Mouse (Mus musculus): ENCODE measurements around the gene Ltc4s. TPM values are rescaled to one million over a fixed set of nuclear protein-coding genes. Genes with fewer than 3 reads are reported as not detected.

Gene Ltc4s
- 1 to 10 TPM in 1 of 2 experiments, under 1 TPM in 1; 0.89 to 2.7 TPM for total RNA-seq (2021)
- long read RNA-seq, experiment 1, partial matches to known transcripts: 0 of 1 reads
- long read RNA-seq, experiment 1, other reads (novel, unspliced or antisense): 0 of 1 reads
- long read RNA-seq, experiment 2, partial matches to known transcripts: 0 of 1 reads
- long read RNA-seq, experiment 2, other reads (novel, unspliced or antisense): 0 of 1 reads

DNA sequence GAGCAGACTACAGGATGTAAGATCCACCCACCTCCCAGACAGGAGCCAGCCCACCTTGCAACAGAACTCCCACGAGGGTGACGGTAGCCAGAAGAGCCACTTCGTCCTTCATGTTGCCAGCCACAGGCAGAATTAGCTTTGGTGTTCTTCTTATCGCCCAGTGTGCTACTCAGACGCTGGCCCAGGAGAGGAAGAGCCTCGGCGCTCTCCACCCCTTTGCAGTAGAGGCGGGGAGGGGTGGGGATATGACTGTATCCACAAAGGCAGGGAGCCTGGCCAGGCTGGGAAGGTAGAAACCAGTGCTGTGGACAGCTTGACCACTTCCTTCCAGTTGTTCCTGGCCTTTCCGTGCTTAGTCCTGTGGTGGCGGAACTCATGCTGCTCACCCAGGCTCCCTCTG lies at the start of gene Ltc4s:
Ltc4s (minus strand) TSS at position 293 of the 400 bp plus-strand sequence.
- DNase-seq (ENCODE audit: low spot score): no peak

DNA sequence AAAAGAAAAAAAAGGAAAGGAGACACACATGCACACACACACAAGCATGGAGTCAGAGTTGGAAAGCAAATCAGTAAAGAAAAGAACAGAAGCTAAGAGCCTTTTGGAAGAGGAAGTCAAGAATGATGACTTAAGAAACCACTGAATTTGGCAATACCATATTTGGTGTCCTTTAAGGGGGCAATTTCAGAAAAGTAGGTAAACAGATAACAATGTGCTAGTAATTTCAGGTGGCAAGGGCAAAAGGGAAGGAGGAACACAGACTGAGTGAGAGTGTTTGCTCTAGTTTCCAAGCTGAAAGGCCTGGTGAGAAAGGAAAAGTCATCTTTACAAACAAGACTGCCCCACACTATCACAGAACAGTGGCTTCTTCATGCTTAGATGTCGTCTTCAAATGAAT lies 48.0 kb upstream of the Ltc4s start:
- DNase-seq (ENCODE audit: low spot score): no peak

DNA sequence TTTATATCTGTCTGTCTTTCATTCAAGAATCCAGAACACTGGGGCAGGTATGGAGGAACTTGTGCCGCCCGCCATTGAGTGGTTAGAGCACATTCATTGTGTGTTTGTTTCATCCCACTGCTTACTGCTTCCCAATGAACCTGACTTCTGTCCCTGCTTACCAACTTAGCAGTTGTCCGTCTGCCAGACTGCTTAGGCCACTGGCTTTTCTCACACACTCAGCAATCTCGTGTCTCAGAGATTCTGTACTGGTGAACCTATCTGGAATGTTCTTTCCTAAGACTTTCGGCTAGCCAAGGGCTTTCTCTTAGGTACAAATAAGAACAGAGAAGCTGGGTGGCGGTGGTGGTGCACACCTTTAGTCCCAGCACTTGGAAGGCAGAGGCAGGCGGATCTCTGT lies 47.3 kb upstream of the Ltc4s start:
- DNase-seq (ENCODE audit: low spot score): peak; percentile 25

DNA sequence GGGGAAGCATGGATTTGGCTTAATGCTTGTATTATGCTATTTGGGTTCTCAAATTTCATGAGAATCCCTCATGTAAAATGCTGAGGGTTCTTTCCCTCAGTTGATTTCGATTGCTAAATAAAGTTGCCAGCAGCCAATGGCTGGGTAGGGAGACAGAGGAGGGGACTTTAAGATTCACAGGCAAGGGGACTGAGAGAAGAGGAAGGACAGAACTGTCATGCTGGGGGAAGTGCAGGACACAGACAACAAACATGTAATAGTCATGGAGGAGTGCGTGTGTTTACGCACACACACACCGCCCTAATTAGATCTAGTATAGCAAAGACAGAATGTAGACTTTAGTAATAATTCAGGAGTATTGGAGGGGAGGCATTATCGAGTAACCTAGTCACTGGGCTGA lies 46.8 kb upstream of the Ltc4s start:
- no peak for DNase-seq (ENCODE audit: low spot score)

DNA sequence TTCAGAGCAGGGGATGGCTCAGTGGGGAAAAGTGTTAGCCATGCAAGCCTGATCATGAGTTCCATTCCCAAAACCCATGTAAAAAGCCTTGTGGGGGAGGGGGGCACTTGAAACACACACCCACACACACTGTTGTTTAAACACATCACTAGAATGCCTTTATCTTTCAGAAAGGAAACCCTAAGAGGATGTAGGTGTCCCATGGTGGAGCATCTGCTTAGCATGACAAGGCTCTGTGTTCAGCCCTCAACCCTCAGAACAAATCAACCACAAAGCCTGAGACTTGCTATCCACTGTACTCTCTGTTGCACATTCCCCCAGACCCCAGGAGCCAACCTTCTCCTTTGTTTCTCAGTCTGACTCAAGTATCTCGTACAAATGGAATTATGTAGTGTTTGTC lies 41.6 kb upstream of the Ltc4s start:
- DNase-seq (ENCODE audit: low spot score): no peak

DNA sequence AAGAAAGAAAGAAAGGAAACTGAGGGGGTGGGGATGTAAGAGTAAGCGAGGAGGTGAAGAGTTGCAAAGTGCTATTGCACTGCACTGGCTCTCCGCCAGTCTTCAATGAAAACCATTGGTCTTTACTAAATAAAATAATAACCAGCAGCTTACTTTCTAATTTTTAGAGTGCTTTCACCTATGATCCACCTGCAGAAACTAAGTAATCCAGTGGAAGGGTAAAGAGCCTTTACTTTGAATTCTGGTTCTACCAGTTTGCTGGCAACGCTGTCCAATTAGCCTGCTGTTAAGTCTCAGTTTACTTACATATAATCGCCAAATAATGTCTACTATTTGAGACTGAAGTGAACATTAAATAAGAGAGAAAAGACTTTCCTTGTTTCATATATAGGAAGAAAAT lies 40.6 kb upstream of the Ltc4s start:
- DNase-seq (ENCODE audit: low spot score): no peak

DNA sequence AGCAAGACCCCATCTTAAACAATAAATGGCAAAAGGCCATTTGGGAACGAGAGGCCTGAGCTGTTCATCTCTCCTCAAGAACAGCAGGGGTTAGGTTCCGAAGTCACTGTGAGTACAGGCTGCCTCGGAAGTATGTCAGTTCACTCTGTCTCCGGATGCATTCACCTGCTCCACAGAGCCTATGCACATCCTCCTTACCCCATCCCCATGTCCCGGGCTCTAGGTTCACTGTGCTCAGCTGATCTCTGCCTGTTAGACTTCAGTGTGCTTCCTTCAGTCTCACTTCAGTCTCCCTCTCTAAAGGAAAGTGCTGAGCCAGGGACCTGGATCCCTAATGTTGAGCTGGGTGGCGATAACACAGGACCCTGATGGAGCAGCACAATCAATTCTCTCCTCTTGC lies 39.3 kb upstream of the Ltc4s start:
- no peak for DNase-seq (ENCODE audit: low spot score)

DNA sequence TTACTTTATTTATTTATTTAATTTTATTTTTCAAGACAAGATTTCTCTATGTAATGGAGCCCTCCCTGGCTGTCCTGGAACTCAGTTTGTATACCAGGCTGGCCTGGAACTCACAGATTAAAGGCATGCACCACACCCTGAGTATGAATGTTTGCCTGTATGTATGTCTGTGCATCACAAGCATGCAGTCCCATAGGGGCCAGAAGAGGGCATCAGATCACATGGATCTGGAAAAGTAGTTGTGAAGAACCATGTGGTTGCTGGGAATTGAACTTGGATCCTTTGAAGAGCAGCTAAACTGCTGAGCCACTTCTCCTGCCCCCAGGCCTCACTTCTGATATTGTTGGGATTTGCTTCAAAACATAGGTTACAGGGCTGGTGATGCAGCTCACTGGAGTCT lies 38.6 kb upstream of the Ltc4s start:
- no peak for DNase-seq (ENCODE audit: low spot score)

DNA sequence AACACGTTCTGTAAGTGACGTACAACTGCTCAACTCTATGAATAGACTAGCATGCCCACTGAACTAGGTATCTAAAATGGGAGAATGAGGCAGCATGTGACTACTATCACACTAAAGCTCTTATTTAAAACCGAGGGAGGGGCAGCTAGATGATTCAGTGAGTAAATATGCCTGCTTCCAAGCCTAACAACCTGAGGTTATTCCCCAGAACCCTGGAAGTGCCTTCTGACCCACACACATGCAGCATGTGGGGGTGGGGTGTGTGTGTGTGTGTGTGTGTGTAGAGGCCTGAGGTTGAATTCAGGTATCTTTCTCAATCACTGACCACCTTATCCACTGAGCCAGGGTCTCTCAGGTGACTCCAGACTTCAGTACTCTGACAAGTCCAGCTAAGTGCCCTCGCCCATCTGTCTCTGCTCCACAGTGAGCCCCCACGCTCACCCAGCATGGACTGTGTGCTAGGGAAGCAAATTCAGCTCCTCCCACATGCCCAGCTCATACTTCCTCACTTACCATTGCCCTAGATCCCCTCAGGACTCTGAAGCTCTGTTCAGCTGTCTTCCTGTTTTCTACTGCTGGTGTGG lies 37.2 kb upstream of the Ltc4s start:
- no peak for DNase-seq (ENCODE audit: low spot score)

DNA sequence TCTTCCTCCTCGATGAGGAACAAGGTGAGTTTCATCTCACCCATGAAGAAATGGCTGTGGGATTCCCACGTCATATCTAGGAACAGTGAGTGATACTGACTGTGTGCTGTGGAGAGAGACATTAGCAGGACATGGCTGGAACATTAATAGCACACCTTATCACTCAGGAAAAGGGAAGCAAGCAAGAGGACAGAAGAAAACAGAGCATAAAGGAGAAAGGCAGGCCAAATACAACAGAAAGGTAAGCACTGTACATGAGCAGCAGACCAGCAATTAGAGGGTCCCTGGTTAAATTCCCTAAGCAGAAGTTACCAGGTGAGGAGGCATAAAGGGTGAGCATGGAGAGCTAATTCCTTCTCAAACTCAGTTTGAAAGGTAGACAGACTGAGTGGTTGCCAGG lies 36.7 kb upstream of the Ltc4s start:
- no peak for DNase-seq (ENCODE audit: low spot score)

DNA sequence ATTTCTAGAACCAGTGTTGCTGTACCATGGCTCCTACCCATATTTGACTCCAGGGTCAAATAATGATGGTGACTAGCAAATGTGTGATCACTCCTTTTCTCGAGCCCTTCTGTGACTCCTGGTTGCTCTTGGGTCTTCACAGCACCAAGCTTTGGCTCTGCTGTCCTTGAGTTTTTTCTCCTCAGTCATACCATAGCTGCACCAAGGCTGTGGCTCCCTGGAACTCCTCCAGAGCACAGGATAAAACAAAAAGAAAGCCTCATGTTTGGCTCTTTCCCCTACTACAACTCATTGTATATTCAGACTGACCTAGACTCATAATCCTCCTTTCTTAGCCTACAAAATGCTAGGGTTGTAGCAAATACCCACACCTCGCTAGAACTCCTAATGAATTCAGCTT lies 34.4 kb upstream of the Ltc4s start:
- DNase-seq (ENCODE audit: low spot score): no peak

DNA sequence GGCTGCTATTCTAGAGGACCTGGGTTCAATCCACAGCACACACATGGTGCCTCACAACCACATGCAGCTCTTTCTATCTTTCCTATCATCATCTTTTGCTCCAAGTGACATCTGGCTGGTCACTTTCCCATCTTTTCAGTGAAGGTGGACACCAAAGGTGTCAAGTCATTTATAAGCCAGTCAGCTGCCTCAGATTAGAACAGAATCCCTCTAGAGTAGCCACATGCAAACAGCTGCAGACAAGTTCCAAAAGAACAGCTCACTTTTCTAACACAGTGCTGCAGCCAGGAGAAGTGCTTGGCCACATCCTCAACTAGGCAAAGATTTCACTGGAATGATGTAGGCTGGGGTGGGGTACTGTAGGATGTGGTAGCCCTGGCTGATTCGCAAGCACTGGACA lies 31.5 kb upstream of the Ltc4s start:
- no peak for DNase-seq (ENCODE audit: low spot score)

DNA sequence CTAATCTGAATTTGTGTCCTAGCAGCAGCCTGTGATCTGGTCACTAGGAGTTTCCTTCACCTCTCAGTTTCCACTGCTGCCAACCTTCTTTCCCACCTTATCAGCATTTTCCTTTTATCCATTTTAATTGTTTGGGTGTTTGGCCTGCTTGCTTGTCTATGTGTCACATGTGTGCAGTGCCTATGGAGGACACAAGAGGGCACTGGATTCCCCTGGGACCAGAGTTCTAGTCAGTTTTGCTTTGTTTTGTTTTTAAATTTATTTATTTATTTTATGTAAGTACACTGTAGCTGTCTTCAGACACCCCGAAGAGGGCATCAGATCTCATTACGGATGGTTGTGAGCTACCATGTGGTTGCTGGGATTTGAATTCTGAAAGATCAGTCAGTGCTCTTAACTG lies 30.7 kb upstream of the Ltc4s start:
- DNase-seq (ENCODE audit: low spot score): no peak

DNA sequence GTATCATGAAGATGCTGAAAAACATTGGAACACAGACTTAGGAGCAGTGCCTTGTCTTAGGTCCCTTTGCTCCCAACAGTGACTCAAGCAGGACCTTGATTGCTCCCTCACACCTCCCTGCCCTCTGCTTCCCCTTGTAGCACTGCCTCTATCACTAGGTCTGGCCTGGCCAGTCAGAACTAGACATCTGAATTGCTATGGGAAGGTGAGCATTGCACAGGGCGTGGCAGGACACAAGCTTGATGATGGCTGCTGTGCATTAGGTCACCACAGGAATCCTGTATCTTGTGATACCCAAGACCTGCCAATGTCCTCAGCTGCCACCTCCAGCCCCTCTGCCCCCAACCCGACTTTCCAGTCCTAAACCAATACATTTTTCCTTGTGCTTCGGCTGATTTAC lies 28.6 kb upstream of the Ltc4s start:
- DNase-seq (ENCODE audit: low spot score): no peak

DNA sequence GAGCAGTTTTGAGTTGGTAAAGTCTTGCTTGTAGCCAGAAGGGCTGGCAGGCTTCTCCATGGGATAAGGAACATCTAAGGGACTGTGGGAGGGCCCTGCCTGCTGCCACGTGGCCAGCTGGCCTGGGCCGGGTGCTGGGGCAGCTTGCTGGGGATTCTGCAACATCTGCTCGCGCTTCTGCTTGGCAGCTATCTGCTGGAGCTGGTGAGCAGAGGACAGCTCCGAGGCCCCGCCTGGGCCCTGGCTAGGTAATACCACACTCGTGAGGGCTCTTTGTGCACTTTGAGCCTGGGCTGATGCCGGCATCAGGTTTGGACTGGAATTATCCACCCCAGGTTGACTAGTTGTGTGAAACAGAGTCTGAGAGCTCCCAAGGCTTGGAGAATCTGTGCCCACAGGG lies 27.5 kb upstream of the Ltc4s start:
- no peak for DNase-seq (ENCODE audit: low spot score)

DNA sequence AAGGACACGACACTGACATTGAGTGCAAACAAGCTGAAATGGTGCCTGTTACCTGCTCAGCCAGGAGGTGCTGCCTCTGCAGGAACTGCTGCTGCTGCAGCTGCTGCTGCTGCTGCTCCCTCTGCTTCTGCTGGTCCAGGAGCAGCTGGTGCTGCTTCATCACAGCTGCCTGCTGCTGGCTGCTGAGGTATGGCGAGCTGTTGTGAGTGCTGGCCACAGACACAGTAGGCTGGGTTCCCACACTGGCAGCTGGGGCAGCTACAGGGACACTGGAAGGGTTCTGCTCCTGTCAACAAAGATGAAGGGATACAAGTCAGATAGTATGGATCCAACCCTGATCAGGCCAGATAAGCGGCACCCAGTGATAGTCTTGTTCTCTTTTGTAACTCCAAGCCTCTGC lies 24.8 kb upstream of the Ltc4s start:
- DNase-seq (ENCODE audit: low spot score): no peak

DNA sequence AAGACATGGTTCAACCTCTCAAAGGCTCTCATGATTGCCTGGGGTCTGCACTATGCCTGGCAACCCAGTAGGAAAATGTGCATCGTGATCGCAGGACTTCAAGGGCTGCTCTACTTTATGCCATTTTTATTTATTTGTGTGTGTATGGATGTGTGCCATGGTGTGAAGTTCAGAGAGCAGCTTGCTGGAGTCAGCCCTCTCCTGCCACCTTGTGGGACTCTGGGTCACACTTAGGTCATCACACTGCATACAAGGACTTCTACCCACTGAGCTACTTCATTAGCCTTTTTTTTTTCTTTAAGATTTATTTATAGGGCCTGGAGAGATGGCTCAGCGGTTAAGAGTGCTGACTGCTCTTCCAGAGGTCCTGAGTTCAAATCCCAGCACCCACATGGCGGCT lies 23.6 kb upstream of the Ltc4s start:
- no peak for DNase-seq (ENCODE audit: low spot score)

DNA sequence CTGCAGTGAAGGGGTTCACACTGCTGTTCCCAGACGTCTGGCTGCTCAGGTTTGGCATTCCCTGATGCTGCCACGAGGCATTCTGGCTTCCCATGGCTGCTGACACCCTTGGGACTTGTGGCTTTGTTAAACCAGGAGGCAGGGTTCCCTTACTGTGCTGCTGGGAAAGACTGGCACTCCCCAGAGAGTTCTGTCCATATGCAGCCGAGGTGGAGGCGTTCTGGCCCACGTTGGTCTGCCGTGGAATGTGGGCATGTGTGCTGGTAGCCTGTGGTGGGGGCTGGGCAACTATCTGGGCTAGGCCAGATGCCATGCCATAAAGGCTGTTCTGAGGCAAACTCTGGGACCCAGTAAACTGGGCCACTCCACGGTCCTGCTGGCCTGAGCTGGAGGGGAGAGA lies 19.9 kb upstream of the Ltc4s start:
- no peak for DNase-seq (ENCODE audit: low spot score)

DNA sequence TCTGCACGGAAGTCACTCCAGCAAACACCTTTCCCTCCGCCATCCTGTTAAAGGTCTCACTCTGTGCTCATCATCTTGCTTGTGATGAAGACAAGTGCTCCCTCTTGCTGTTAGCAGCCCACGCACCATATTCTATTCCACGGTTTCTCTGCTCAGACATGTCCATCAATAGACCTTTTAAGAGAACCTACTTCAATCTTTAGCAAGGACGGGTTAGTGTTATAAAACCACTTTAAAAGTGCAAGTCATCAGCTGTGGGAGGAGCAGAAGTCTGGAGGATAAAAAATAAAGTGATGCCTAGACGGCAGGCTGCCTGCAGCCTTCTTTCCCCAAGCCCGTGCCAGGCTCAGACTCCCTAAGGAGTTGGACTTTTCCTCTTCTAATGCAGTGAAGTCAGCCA lies 18.2 kb upstream of the Ltc4s start:
- no peak for DNase-seq (ENCODE audit: low spot score)

DNA sequence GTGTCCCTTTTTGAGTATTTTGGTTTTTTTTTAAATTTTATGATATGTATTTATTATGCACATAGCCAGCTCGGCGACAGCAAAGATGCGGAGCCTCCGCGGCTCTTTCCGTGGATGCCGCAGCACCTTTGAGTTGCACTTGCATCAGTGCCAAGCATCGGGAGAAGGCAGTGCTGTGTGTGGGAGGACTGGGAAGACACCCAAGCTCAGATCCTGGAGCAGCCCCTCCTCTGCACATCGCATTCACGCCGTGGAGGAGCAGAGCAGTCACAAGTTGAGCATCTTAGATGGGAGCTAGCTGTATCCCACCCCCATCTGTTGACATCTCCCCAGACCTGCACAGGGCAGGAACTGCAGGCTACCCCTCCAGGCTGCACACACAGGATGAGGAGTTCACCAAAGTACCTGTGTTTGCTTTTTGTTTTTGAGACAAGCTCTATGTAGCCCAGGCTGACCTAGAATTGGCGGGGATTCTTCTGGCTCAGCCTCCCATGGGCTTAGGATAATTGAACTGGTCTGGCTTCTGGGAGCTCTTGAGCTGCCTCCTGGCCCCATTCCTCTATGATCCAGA lies 15.7 kb upstream of the Ltc4s start:
- DNase-seq (ENCODE audit: low spot score): no peak

DNA sequence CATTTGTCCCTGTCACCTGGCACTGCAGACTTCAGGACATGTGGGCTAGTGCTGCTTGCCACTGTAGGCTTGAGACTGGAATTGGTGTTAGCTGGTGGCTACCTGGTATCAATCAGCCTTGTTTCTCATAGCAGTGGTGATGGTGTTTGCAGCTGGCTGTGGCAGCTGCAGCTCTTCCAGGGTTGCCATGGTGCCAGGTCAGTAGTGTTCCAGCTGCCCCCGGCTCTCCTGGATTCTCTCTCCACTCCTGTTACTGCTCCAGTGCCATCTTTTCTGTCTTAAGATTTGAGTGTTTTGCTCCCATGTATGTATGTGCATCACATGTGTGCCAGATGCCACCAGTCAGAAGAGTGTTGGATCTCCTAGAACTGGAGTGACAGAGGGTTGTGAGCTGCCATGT lies 15.0 kb upstream of the Ltc4s start:
- no peak for DNase-seq (ENCODE audit: low spot score)

DNA sequence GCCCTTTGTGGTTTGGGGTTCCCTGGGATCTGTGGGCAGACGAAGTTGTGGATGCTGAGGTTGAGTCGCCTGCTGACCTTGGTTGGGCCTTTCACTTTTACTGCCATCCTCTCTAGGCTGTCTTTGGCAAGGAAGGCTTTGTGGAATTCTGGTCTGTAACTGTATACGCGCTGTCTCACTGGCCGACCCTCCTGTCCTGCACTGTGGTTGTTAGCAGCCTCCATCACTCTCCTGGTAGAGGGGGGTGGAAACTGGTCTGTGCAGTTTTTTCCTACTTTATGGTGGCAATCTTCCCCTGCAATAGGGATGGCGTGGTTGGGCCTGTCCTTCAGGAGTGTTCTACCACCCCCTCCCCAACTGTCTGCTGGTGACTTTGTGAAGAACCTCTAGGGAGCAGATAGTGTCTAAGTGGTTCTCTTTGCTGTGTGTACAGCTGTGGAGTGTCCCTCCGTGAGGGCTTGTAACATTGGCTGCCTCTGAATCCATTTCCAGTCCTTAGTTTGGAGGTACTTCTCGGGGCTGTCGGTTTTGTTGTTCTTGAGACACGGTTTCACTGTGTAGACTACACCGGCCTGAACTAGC lies 14.4 kb upstream of the Ltc4s start:
- no peak for DNase-seq (ENCODE audit: low spot score)

DNA sequence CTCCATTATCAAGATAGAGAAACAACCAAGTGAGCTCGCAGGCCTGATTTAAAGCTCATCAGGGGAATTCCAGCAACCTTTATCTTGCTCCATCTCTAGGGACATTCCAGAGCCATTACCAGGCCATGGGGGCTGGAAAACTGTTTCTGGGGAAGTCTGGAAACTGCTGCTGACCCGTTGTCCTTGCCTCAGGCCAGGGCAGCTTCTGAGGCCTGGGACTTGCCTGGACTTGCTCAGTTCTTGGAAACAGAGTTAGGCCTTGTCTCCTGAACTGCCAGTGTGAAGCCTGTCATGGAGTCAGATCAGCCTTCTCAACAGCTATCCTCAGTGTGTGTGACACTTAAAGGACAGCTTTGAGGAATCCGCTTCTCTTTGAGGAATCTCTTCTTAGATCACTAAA lies 13.8 kb upstream of the Ltc4s start:
- no peak for DNase-seq (ENCODE audit: low spot score)
